Mouse (Mus musculus): ENCODE results near the gene Map7.

GRCm38 (mm10) chr10:20181680-20182399 is 33.6 kb downstream of the Map7 start:
- TF ChIP-seq CTCF (IDR thresholded peaks at IDR 0.05; ENCODE audit: control insufficient read depth, insufficient read depth, insufficient replicate concordance, low read depth, low read length): no peak
- TF ChIP-seq POLR2A (IDR thresholded peaks at IDR 0.05; ENCODE audit: control insufficient read depth, low read depth, low read length): no peak
